Mouse (Mus musculus) frontal cortex, postnatal 10 days (tissue): Measurements from ENCODE around the gene 2310039H08Rik.
"Not testable (repeated sequence)": the region's sequence is repeated elsewhere in the genome, so short reads cannot be mapped to it uniquely, and the experiment has no call there.

Source experiments
- DNase-seq, 2 experiments: peaks; one replicate each; pipeline ENCODE4 v3.0.0; 2022; ENCODE audit warnings: low spot score in 2 of 2, mixed read lengths in 1 of 2

The 2310039H08Rik gene

GRCm38 (mm10) chr17:46758753-46759152, 13.7 kb upstream of the 2310039H08Rik start:
- DNase-seq = no peak

GRCm38 (mm10) chr17:46763544-46763943, 8.9 kb upstream of the 2310039H08Rik start, which contains the start of gene Ptcra:
Ptcra (minus strand) TSS chr17:46763712.
- no peak for DNase-seq

- DNase-seq = not testable (repeated sequence)
Measured at GRCm38 (mm10) chr17:46764916-46765315, 7.5 kb upstream of the 2310039H08Rik start.

- DNase-seq = no peak
Measured at GRCm38 (mm10) chr17:46767868-46768267, 4.6 kb upstream of the 2310039H08Rik start.

- DNase-seq = no peak
Measured at GRCm38 (mm10) chr17:46770546-46770945, 1.9 kb upstream of the 2310039H08Rik start.

GRCm38 (mm10) chr17:46771025-46771424, 1.4 kb upstream of the 2310039H08Rik start:
- no peak for DNase-seq

- DNase-seq = no peak
Measured at GRCm38 (mm10) chr17:46771616-46772015, 819 bp upstream of the 2310039H08Rik start.

GRCm38 (mm10) chr17:46772038-46772403, 414 bp upstream of the 2310039H08Rik start:
- no peak for DNase-seq

GRCm38 (mm10) chr17:46773278-46774130, 1.1 kb downstream of the 2310039H08Rik start:
- DNase-seq = no peak

GRCm38 (mm10) chr17:46774131-46774472, 1.7 kb downstream of the 2310039H08Rik start:
- no peak for DNase-seq

- DNase-seq = no peak
Measured at GRCm38 (mm10) chr17:46775070-46775469, 2.6 kb downstream of the 2310039H08Rik start.

GRCm38 (mm10) chr17:46776087-46776486, 3.7 kb downstream of the 2310039H08Rik start:
- no peak for DNase-seq

GRCm38 (mm10) chr17:46781876-46782275, 9.4 kb downstream of the 2310039H08Rik start:
- DNase-seq = no peak

- DNase-seq = peak; percentile 82 to 88
Measured at GRCm38 (mm10) chr17:46782341-46783221, 10.1 kb downstream of the 2310039H08Rik start, which contains the start of gene Rpl7l1. Rpl7l1 (minus strand) TSS chr17:46782672.

GRCm38 (mm10) chr17:46783222-46783565, 10.8 kb downstream of the 2310039H08Rik start:
- DNase-seq = no peak

- no peak for DNase-seq
Measured at GRCm38 (mm10) chr17:46786952-46787351, 14.5 kb downstream of the 2310039H08Rik start.

GRCm38 (mm10) chr17:46787974-46788373, 15.5 kb downstream of the 2310039H08Rik start:
- DNase-seq = not testable (repeated sequence)

- no peak for DNase-seq
Measured at GRCm38 (mm10) chr17:46792963-46793362, 20.5 kb downstream of the 2310039H08Rik start.

GRCm38 (mm10) chr17:46796743-46797142, 24.3 kb downstream of the 2310039H08Rik start:
- DNase-seq = no peak

GRCm38 (mm10) chr17:46797386-46797785, 25.0 kb downstream of the 2310039H08Rik start:
- DNase-seq = no peak

GRCm38 (mm10) chr17:46799680-46800079, 27.2 kb downstream of the 2310039H08Rik start:
- no peak for DNase-seq

- DNase-seq = no peak
Measured at GRCm38 (mm10) chr17:46801761-46802160, 29.3 kb downstream of the 2310039H08Rik start.

- no peak for DNase-seq
Measured at GRCm38 (mm10) chr17:46808376-46808775, 35.9 kb downstream of the 2310039H08Rik start.
